Mouse (Mus musculus) cerebellum, postnatal 14 days (tissue): ENCODE measurements around the gene Insig1.
A peak's percentile ranks its signal among the peaks of the same experiment; 100 is the strongest.

Experiments
- DNase-seq, 2 experiments: peaks; one replicate each; pipeline ENCODE4 v3.0.0; 2021; ENCODE audit warnings: mixed read lengths in 2 of 2

Gene Insig1

DNA sequence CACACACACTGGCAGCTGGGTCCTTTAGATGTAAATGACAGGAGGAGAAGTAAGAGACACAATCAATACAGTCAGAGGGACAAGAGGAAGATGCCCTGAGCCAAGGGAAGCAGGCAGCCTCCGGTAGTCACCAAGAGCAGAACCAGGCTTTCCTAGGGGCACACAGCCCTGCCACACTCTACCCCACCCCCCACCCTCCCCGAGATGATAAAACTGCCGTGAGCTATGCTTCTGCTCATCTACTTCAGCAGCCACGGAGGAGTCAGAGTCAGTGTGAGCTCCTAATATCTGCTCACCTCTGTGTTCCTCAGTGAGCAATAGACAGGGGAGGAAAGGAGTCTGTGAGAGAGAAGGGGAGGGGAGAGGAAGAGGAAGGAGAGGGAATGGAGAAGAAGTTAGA is 5.9 kb upstream of the Insig1 start:
- DNase-seq, result no peak

DNA sequence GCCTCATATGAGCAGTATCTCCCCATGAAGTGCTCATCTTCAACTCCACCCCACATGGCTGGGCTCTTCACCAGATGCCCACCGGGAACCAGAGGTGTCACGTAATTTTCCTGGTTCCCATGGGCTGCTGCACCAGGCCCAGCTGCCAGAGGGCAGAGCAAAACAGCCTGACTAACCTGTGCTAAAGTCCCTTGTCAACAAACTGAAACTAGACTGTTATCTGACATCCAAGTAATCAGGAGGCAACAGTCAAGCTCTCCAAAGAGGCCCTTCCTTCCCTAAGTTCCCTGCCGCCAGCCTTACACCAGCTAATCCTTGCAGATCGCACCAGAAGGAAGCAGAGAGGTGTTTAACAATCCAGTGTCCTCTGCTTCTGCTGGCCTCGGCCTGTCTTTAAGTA is 4.9 kb upstream of the Insig1 start:
- no peak for DNase-seq

DNA sequence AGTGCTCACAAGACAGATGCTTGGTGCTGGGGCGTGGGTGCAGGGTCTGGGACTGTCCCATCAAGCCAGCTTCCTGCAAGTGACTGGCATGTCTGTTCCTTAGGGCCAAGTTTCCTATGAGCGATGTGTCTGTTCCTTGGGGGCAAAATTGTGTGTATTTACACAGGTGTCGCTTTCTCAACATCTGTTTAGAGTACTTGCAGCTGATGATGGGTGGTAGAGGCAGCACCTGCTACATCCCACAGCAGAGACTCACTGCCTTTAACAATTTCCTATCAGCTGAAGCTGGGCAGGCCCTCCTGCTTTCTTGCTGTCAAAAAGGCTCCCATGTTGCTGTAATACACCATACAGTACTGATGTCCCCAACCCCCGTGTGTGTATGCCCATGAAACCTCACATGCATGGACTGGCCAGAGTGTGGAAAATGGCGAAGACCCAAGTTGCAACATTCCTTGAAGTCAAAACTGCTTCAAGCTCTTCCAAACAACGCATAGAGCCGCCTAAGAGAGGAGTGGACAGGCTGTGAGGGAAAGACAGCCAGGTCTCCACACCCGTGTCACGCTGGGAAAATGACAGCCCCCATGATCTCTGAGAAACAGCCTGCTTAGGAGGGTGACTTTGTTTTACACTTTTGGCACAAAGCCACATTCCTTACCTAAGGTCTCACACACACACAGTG is 875 bp upstream of the Insig1 start:
- no peak for DNase-seq

DNA sequence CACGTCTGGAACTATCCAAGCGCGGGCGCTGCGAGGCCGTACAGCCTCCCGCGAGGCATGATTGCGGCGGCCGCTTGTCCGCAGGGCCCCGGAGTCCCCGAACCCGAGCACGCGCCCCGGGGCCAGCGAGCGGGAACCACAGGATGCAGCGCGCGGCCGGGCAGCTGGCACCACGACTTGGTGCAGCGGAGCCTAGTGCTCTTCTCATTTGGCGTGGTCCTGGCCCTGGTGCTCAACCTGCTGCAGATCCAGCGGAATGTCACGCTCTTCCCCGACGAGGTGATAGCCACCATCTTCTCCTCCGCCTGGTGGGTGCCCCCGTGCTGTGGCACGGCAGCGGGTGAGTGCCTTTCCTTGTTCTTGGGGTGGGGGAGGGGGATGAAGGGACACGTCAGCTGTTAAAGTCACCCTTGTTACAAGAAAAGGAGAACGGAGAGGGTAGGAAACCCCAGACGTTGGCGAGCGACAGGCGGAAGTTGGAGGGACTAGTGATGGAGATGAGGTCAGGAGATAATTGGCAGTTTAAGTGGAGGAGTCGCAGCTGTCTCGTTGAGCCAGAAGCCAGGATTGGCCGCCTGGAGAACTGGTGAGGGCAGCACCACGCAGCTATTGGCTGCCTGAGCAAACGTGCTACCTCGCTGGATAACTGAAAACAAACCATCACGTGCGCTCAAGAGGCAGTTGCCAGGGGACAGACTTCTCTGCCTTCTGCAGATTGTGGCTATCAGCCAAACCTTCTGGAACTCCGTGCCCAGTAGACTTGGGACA is 477 bp downstream of the Insig1 start:
- peak; percentile 90 for DNase-seq

DNA sequence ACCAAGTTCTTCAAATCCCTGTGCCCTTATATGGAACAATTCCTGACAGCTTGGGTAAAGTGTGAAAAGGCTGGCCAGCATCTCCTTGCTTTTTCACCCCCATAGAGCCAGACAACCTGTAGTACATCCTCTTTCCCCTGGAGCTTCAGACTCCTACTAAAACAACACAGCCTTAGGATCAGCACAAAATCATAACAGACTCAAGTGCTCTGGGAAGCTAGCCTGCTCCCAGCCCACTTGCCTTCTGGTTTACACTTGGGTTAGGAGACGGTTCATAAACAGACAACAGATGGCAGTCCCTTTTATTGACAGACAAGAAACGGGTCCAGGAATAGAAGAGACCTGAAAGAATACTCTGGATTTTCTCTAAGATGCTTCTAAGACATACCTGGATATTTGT is 8.3 kb downstream of the Insig1 start:
- DNase-seq, result no peak

DNA sequence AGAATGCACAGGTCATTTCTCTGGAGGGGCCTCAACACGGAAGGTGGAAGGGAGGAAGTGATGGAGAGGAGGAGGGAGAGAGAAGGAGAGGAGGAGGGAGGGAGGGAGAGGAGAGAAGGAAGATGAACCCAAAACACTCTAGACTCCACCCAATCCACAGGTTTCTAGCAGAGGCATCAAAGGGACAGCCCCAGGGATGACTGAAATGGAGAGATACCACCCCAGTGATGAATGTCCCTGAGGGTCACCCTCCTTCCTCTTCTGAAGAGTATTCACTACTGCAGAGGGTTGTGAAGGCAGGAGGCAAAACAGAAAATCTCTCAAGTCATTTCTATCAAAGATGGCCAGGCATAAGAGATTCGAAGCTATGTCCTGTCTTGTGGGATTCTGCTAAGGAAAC is 10.0 kb downstream of the Insig1 start:
- no peak for DNase-seq

DNA sequence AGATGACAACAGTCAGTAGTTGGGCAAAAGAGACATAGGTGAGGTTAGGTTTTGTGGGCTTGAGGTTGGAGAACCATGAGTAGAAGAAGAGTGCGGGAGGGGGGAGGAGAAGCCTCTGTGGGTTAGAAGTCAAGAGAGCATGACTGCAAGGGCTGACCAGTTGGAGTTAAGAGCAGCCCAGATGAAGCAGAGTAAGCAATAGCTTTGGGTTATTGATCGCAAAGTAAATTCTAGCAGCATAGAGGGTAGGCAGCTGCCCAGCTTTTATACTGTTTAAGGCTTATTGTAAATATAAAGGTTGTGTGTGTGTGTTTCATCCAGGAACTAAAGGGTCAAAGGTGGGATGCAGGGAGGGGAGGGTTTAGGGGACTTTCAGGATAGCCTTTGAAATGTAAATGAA is 10.7 kb downstream of the Insig1 start:
- no peak for DNase-seq

DNA sequence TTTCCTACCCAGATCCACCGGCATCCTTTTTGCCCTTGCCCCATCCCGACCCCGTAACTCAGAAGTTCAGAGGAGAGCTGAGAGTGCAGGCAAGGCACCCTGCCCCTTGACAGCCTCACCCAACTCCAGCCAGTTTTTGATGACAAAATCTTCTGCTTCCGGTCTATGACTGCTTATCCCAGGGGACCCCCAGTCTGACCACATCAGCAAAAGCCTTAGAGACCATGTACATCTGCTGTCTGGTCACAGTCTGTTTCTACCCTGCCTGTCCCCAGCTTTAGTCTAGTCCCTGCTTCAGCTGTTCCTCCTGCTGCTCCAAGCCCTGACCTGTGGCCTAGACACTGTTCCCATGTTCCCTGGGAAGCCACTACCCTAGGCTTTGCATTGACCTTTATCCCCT is 11.1 kb downstream of the Insig1 start:
- no peak for DNase-seq

DNA sequence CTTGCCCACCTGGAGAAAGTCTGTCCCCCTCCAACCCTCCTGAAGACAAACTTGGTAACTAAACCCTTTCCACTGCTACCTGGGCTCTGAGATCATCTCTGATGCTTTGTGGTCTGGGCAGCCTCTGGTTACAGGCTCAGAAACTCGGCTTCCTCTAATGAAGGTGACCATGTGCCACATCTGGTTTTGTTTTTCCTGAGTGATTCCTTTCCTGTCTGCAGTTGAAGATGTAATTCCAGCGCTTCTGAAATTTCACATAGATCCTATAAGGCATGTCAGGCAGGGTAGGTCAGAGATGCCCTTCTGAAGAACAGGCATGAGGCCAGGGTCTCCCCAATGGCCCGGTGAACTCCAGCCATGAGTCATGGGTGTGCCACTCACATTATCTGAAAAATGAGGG is 11.6 kb downstream of the Insig1 start:
- no peak for DNase-seq

DNA sequence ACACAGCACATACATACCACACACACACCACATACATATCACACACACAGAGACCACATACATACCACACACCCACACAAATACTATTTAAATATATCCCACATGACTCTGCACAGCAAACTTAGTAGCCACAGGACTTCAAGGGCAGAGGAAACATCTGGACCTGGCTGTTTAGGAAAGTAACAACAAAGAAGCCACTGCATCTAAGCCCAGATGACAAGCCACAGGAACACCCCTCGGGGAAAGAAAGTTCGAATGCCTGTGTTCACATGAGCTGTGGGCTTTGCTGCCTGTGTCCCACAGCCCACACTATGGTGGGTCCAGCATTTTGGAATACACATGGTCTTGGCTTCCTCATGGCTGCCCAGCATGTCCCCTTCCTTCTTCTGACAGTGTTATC is 13.6 kb downstream of the Insig1 start:
- DNase-seq, result no peak

DNA sequence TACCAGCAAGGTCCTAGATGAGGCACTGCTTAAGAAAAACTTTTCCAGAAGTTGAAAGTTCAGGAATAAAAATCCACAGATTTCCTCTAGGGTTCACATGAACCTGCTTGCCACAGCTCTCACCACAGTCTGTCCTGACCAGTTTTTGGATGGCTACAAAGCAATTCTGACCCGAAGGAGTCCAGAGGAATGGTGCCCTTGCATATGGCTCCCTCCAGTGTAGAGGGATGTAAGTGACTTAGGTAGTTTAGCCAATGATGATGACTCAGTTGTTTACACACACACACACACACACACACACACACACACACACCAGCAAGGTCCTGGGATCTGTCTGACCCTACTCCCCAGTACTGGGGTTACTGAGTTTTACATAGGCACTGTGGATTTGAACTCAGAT is 19.4 kb downstream of the Insig1 start:
- no peak for DNase-seq

DNA sequence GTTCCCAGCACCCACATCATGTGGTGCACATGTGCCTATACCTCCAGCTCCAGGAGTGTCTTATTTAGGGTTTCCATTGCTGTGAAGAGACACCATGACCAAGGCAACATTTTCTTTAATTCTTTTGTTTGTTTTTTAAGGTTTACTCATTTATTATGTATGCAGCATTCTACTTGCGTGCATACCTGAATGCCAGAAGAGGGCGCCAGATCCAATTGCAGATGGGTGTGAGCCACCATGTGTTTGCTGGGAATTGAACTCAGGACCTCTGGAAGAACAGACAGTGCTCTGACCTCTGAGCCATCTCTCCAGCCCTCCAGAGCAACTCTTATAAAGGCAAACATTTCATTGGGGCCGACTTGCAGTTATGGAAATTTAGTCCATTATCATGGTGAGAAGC is 21.2 kb downstream of the Insig1 start:
- no peak for DNase-seq

DNA sequence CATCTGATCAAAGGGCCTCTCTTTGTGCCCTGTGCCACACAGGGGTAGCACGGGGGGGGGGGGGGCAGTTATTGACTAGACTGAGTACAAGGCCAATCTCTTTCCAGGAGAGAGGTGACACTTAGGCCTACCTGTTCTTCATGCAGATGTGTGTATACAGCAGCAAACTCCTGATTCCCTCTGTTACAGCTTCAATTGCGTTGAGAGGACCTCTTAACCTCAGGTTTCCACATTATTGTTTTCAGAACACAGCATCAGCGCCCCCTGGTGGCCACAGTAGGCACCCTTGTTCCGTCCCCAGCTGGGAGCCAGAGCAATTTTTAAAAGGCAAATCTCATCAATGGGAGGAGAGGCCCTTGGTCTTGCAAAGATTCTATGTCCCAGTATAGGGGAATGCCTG is 22.7 kb downstream of the Insig1 start:
- peak; percentile 90 to 95 for DNase-seq

DNA sequence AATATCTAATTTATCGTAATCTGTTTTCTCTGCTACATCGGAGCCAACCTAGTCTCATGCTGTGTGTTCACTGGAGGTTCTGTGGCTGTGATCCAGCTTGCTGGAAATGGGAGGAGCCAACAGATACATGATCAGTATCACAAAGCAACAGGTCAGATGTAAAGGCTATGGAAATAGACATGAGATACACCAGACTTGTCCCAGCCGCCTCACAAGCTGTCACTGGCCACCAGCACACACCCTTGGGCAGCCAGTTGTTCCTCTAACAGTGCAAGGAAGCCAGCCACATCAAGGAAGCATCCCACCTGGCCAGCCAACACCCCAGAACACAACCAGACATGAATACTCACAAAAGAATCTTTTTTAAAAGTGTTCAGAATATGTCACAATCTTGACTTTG is 23.2 kb downstream of the Insig1 start:
- DNase-seq, result no peak

DNA sequence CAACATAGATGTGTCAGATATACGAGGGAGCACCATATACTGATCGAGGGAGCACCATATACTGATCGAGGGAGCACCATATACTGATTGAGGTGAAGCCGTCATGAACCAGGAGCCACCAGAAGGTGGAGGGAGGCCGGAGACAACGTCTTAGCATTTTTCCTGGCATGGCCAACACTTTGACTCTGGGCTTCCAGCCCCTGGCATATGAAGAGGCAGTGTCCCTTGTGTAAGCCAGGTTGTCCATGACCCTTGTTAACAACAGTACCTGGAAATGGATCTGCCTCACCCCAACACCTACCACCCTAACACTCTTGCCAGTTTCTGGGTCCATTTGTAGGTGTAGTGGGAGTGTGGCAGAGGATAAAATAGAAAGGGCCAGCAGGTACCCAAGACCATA is 23.7 kb downstream of the Insig1 start:
- DNase-seq, result no peak

DNA sequence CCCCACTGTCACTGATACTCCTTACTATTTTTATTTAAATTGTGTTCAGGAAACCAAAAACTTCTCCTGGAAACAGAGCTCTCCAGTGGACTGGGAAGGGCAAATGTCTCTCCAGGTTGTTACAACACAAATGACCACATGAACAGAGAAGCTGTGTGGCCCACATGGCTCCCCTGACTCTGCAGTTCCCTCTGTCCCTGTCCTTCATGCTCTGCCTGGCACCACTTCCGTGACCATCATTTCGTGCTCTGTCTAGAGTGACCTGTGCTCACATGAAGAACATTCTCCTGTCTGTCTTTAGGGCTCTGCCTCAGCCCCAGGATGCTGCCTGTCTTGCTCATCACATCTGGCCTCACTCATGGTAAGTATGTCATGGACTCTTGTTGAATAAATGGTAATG is 24.5 kb downstream of the Insig1 start:
- no peak for DNase-seq

DNA sequence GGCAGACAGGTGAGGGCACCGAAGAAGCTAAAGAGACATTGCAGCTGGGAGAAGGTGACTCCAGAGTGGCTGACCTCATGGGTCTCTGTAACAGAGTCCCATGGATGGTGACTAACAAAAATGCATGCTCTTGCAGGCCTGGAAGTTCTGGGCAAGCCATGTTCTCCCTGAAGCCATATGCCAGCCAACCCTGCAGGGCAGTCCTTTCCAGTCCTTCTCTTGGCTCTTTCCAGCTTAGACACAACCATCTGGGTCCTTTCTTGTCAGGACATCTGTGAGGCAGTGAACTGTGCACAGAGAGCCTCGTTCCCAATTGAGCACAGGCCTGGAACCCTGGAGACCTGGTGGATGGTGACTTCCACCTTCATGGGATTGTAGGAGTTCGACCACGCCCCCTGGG is 35.8 kb downstream of the Insig1 start:
- no peak for DNase-seq

DNA sequence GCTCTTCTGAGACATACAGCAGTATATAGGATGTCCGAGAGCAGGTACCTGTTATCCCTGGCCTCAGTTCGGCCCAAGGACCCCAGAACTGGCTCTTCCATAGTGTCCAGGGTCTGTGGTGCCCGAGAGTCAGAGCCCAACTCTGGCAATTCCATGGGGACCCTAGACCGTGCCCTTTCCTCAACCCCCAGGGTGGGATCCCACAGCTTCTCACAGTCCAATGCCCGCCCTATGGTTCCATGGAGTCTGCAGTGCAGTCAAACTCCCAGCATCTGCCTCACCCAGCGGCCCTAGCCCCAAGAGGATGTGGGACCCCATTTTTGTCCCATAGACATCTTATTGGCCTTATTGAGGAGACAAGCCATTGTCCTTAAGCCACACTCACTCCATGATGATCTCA is 36.8 kb downstream of the Insig1 start:
- DNase-seq, result no peak

DNA sequence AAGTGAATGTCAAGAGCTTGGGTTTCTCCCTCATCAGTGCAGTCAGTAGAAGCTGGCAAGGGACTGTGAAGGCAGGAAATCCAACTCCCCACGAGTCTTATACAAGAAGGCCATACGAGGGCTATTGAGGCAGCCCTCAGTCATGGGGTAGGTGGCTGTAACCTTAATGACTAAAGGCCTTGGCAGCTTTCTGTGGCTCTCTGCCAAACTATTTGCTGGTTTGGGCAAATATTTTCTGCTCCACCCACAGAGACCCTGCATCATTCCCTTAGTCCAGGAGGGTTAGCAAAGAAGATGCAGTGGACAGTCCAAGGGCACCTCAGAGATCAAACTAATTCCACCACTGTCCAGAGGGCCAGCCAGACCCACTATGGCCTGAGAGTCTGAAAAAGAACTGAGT is 39.7 kb downstream of the Insig1 start:
- no peak for DNase-seq

DNA sequence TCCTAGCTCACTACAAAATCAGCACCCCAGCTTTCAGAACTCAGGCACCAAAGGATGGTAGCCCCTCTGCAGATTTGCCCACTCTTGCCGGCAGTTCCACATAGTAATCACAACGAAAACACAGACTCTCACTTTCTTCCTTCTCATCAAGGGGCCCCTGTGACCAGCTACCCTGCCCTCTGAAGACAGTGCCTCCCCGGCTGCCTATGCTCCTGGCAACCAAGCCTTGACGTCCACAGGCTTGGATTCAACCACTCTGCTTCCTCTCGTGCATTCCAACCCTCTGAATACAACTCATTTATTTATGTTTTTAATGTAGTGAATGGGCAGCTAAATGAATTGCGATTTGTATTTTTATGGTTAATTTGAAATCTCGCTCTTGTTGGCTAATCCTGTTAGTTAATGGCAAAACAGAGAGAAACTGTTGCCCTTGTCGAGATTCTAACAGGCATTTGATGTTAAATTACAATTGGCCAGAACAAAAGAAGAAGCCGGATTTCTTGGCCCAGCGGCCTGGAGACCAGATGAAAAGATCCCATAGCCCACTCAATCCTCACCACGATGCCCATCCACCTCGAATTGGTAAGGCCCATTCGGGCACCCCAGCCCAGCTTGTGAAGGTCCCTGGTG is 46.2 kb downstream of the Insig1 start:
- DNase-seq, result no peak

DNA sequence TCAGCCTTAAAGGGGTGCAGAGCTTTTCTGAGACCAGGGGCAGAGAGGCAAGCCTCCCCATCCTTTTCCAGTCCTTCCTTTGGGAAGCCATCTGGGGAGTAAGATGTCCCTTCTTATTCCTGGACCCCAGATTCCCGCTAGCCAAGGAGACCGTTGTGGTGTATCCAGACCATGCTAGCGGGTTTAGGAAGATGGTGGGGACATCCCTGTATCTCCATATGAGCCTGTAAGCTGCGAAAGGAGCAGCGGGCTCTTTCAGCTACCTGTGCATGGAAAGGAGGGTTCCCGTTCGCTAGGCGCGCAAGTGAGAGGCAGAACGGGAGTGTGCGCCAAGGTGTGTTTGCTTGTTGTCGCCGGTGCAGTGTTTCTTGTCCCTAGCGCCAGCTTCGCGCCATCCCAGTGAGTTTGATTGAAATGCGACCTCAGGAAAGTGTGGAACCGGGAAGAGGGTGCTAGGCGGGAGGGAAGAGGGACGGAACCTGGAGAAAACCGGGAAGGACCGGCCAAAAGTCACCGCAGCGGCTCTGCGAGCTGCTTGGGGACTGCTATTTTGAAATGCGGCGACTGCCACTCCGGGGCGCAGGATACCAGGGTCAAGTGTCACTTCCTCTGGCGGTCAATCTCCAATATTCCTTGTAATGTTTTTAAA is 46.8 kb downstream of the Insig1 start:
- peak; percentile 67 to 68 for DNase-seq

DNA sequence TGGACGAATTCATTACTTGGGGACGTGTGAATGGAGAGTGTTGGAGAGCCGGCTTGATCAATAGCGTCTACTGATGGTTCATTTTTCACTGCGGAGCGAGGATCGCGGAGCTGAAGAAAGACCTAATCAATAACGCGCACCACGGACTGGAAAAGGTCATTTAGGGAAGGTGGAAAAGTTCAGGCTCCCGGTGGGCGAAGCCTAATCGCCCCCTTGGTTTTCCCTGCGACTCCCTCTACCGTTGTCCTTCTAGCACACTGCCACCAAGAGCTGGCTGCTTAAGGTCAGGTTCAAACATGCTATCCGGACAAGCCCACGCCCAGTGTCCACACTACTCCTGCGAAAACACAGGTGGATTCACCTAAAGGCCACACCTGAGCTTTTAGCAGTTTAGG is 47.4 kb downstream of the Insig1 start:
- peak; percentile 41 to 51 for DNase-seq

DNA sequence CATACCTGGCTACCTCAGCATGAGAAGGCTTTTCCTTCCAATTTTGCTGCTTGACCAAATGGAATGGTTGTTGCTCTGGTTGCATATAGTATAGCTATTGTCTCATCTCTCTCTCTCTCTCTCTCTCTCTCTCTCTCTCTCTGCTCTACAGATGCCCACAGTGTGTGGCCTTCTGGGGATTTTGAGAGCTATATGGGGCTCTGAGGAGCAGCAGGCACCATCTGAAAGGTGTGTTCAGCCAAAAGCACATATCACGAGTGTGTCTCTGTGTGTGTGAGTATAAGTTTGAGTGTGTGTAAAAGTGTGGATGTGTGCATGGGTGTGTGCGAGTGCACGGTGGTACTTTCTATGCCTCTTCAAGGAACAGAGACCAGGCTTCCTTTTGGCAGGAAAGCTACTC is 48.4 kb downstream of the Insig1 start:
- DNase-seq, result no peak
